Mouse (Mus musculus) embryonic facial prominence, embryonic 10.5 days (tissue): Measurements from ENCODE around the gene Olfr96. TPM values are rescaled to one million over a fixed set of nuclear protein-coding genes. Genes with fewer than 3 reads are reported as not detected.

Source experiments
- polyA plus RNA-seq: library from polyadenylated mRNA; unstranded; fragments of >200 nt; fragmentation: Nextera tagmentation; extraction: Ambion mirVana; gene quantifications from 2 replicates; pipeline ENCODE4 v1.2.1, GENCODE M21; 2016

Olfr96 gene
- polyA plus RNA-seq, 1 experiment from 2014 or later, result not detected

Other genes starting within 250 kb of the Olfr96 start
- not detected in 2 replicates for gene 2410137M14Rik, start 238.9 kb upstream of the Olfr96 start, polyA plus RNA-seq
- 0.52 and 0.87 TPM in 2 replicates for gene H2-M5, start 230.6 kb upstream of the Olfr96 start, polyA plus RNA-seq
- 97.0 and 106 TPM in 2 replicates for gene Zfp57, start 219.0 kb upstream of the Olfr96 start, polyA plus RNA-seq
- gene Mog, start 196.7 kb upstream of the Olfr96 start, polyA plus RNA-seq, result 0.18 and 0.31 TPM in 2 replicates
- gene Gabbr1, start 174.2 kb upstream of the Olfr96 start, polyA plus RNA-seq, result 7.0 and 9.4 TPM in 2 replicates
- 0.19 TPM in 1 of 2 replicates, not detected in the other for gene Olfr90, start 131.6 kb upstream of the Olfr96 start, polyA plus RNA-seq
- not detected in 2 replicates for gene Olfr91, start 121.9 kb upstream of the Olfr96 start, polyA plus RNA-seq
- not detected in 2 replicates for gene Olfr92, start 100.1 kb upstream of the Olfr96 start, polyA plus RNA-seq
- gene Olfr93, start 58.7 kb upstream of the Olfr96 start, polyA plus RNA-seq, result not detected in 2 replicates
- gene Ubd, start 26.3 kb upstream of the Olfr96 start, polyA plus RNA-seq, result not detected in 2 replicates
- gene Olfr94, start 19.2 kb upstream of the Olfr96 start, polyA plus RNA-seq, result not detected in 2 replicates
- not detected in 2 replicates for gene Olfr95, start 7.0 kb upstream of the Olfr96 start, polyA plus RNA-seq
- not detected in 2 replicates for gene Olfr97, start 17.2 kb downstream of the Olfr96 start, polyA plus RNA-seq
- gene Olfr98, start 43.6 kb downstream of the Olfr96 start, polyA plus RNA-seq, result not detected in 2 replicates
- 1.7 and 1.8 TPM in 2 replicates for gene H2-M3, start 50.1 kb downstream of the Olfr96 start, polyA plus RNA-seq
- gene Olfr99, start 63.3 kb downstream of the Olfr96 start, polyA plus RNA-seq, result not detected in 2 replicates
- gene Olfr101, start 84.2 kb downstream of the Olfr96 start, polyA plus RNA-seq, result not detected in 2 replicates
- gene Olfr102, start 96.9 kb downstream of the Olfr96 start, polyA plus RNA-seq, result not detected in 2 replicates
- gene Olfr103, start 119.6 kb downstream of the Olfr96 start, polyA plus RNA-seq, result not detected in 2 replicates
- gene Olfr104-ps, start 139.4 kb downstream of the Olfr96 start, polyA plus RNA-seq, result not detected in 2 replicates
- gene Olfr105-ps, start 158.9 kb downstream of the Olfr96 start, polyA plus RNA-seq, result not detected in 2 replicates
- gene Olfr106-ps, start 170.2 kb downstream of the Olfr96 start, polyA plus RNA-seq, result not detected in 2 replicates
- not detected in 2 replicates for gene Olfr107, start 179.1 kb downstream of the Olfr96 start, polyA plus RNA-seq
- not detected in 2 replicates for gene Olfr108, start 225.3 kb downstream of the Olfr96 start, polyA plus RNA-seq
- not detected in 2 replicates for gene Olfr109, start 238.8 kb downstream of the Olfr96 start, polyA plus RNA-seq